Mouse (Mus musculus) forebrain, embryonic 15.5 days (tissue): ENCODE measurements around the gene Ccdc136. TPM values are rescaled to one million over a fixed set of nuclear protein-coding genes. Genes with fewer than 3 reads are reported as not detected.
"Not testable (repeated sequence)": the region's sequence is repeated elsewhere in the genome, so short reads cannot be mapped to it uniquely, and the experiment has no call there.

Experiments
- ATAC-seq: fragments of 200-750 bp; cut with Nextera tagmentation; replicated peaks from 2 replicates; pipeline ENCODE4 v1.8.0; 2017; ENCODE audit warnings: mild to moderate bottlenecking, moderate TSS enrichment, moderate library complexity
- H3K27ac ChIP-seq: fragments of 300-500 bp; sonication (generic); replicated peaks from 2 replicates; pipeline ENCODE4 v1.5.1; 2015; ENCODE audit warnings: mild to moderate bottlenecking, inconsistent platforms
- H3K27me3 ChIP-seq: fragments of 300-500 bp; sonication (generic); 2 replicates; pipeline ENCODE4 v1.6.1; 2015; ENCODE audit warnings: inconsistent platforms
- H3K36me3 ChIP-seq: fragments of 300-500 bp; sonication (generic); 2 replicates; pipeline ENCODE4 v1.6.1; 2015; ENCODE audit warnings: mild to moderate bottlenecking, inconsistent platforms
- H3K4me1 ChIP-seq: fragments of 300-500 bp; sonication (generic); 2 replicates; pipeline ENCODE4 v1.6.1; 2015; ENCODE audit warnings: inconsistent platforms
- H3K4me2 ChIP-seq: fragments of 300-500 bp; sonication (generic); replicated peaks from 2 replicates; pipeline ENCODE4 v1.6.1; 2015; ENCODE audit warnings: mild to moderate bottlenecking, inconsistent platforms
- H3K4me3 ChIP-seq: fragments of 300-500 bp; sonication (generic); 2 replicates; pipeline ENCODE4 v1.5.1; 2015; ENCODE audit warnings: mild to moderate bottlenecking, inconsistent platforms
- H3K9ac ChIP-seq: fragments of 300-500 bp; sonication (generic); replicated peaks from 2 replicates; pipeline ENCODE4 v1.6.1; 2015; ENCODE audit warnings: mild to moderate bottlenecking, inconsistent platforms
- H3K9me3 ChIP-seq: fragments of 300-500 bp; sonication (generic); 2 replicates; pipeline ENCODE4 v1.6.1; 2016; ENCODE audit warnings: inconsistent platforms
- WGBS: fragments of 180-500 bp; shearing (Covaris S2); methylation state at CpG from one replicate; pipeline ENCODE4 v1.1.7; 2015; ENCODE audit warnings: mixed read lengths; 5-methylcytosine and 5-hydroxymethylcytosine counted together
- polyA plus RNA-seq: library from polyadenylated mRNA; unstranded; fragments of >200 nt; fragmentation: Nextera tagmentation; extraction: Ambion mirVana; gene quantifications from 2 replicates; pipeline ENCODE4 v1.2.1, GENCODE M21; 2015

Gene Ccdc136
- polyA plus RNA-seq, 1 experiment from 2014 or later = 42.2 TPM

GRCm38 (mm10) chr6:29365277-29365676 is 30.8 kb upstream of the Ccdc136 start:
- Histone ChIP-seq H3K4me1 (peaks cover 27% of the 10 kb centered on the region), H3K4me2 (no peak overlapping the region), H3K4me3 (no peak overlapping the region), H3K27ac (no peak overlapping the region), H3K36me3 (peaks cover 24% of the 10 kb centered on the region), H3K27me3 (no peaks in the 10 kb centered on the region), H3K9me3 (no peaks in the 10 kb centered on the region), H3K9ac (no peak overlapping the region)
- WGBS = 94% methylated on average over 1 of the region's 1 CpGs
- ATAC-seq = no peak

- no peak overlapping the region for H3K9ac ChIP-seq
- no peak for ATAC-seq
- H3K4me1 ChIP-seq = no peaks in the 10 kb centered on the region
- H3K4me3 ChIP-seq = no peak overlapping the region
- H3K27me3 ChIP-seq = no peaks in the 10 kb centered on the region
- H3K9me3 ChIP-seq = no peaks in the 10 kb centered on the region
- no peak overlapping the region for H3K27ac ChIP-seq
- 95% methylated on average over 4 of the region's 4 CpGs for WGBS
- H3K4me2 ChIP-seq = no peak overlapping the region
- H3K36me3 ChIP-seq = peaks cover 42% of the 10 kb centered on the region
These were observed 18.7 kb upstream of the Ccdc136 start for GRCm38 (mm10) chr6:29377386-29377785.

- peaks cover 32% of the 10 kb centered on the region for H3K36me3 ChIP-seq
- no peaks in the 10 kb centered on the region for H3K4me1 ChIP-seq
- H3K27ac ChIP-seq = no peak overlapping the region
- H3K9ac ChIP-seq = no peak overlapping the region
- no peaks in the 10 kb centered on the region for H3K9me3 ChIP-seq
- H3K4me3 ChIP-seq = no peak overlapping the region
- H3K27me3 ChIP-seq = no peaks in the 10 kb centered on the region
- ATAC-seq = no peak
- H3K4me2 ChIP-seq = no peak overlapping the region
- WGBS = 94% methylated on average over 10 of the region's 10 CpGs
These were observed 17.4 kb upstream of the Ccdc136 start for GRCm38 (mm10) chr6:29378678-29379077.

GRCm38 (mm10) chr6:29379954-29380353 is 16.2 kb upstream of the Ccdc136 start:
- no peak for ATAC-seq
- Histone ChIP-seq H3K27ac (no peak overlapping the region), H3K9ac (no peak overlapping the region), H3K27me3 (no peaks in the 10 kb centered on the region), H3K4me2 (no peak overlapping the region), H3K4me1 (no peaks in the 10 kb centered on the region), H3K36me3 (peaks cover 22% of the 10 kb centered on the region), H3K4me3 (no peak overlapping the region), H3K9me3 (no peaks in the 10 kb centered on the region)
- WGBS = 98% methylated on average over 6 of the region's 6 CpGs

- Histone ChIP-seq H3K27me3 (0 out of 2 replicates have a peak, but pooled peaks cover 2% of the 10 kb centered on the region), H3K9me3 (no peaks in the 10 kb centered on the region), H3K4me1 (no peaks in the 10 kb centered on the region), H3K27ac (no peak overlapping the region), H3K36me3 (0 out of 2 replicates have a peak, but pooled peaks cover 5% of the 10 kb centered on the region), H3K4me2 (no peak overlapping the region), H3K9ac (no peak overlapping the region), H3K4me3 (no peak overlapping the region)
- no peak for ATAC-seq
- WGBS = 49% methylated on average over 2 of the region's 2 CpGs
These were observed 13.7 kb upstream of the Ccdc136 start for GRCm38 (mm10) chr6:29382442-29382841.

GRCm38 (mm10) chr6:29388052-29388518 is 8.0 kb upstream of the Ccdc136 start, which contains the start of gene Opn1sw:
Gene Opn1sw, minus strand, starts transcription at chr6:29388468.
- Histone ChIP-seq H3K9me3 (no peaks in the 10 kb centered on the region), H3K27ac (peak within 1 kb of the TSS; percentile 28; the same call in 1 of the 2 replicates), H3K4me3 (no peak within 1 kb of the TSS), H3K27me3 (0 out of 2 replicates have a peak, but pooled peaks cover 5% of the 10 kb centered on the region), H3K9ac (no peak within 1 kb of the TSS), H3K4me1 (peaks cover 10% of the 10 kb centered on the region), H3K4me2 (peak within 1 kb of the TSS; percentile 16; the same call in 1 of the 2 replicates), H3K36me3 (no peaks in the 10 kb centered on the region)
- peak; percentile 62 for ATAC-seq
- WGBS = 7% methylated on average over 12 of the region's 12 CpGs

- Histone ChIP-seq H3K9me3 (no peaks in the 10 kb centered on the region), H3K27ac (peak overlapping the region; percentile 28; the same call in 1 of the 2 replicates), H3K4me2 (peak overlapping the region; percentile 16; the same call in 1 of the 2 replicates), H3K27me3 (0 out of 2 replicates have a peak, but pooled peaks cover 5% of the 10 kb centered on the region), H3K4me3 (no peak overlapping the region), H3K4me1 (peaks cover 10% of the 10 kb centered on the region), H3K36me3 (no peaks in the 10 kb centered on the region), H3K9ac (no peak overlapping the region)
- peak; percentile 84 for ATAC-seq
- WGBS = 16% methylated on average over 11 of the region's 11 CpGs
These were observed 7.5 kb upstream of the Ccdc136 start for GRCm38 (mm10) chr6:29388606-29389080.

GRCm38 (mm10) chr6:29389425-29389824 is 6.7 kb upstream of the Ccdc136 start:
- H3K4me2 ChIP-seq = no peak overlapping the region

GRCm38 (mm10) chr6:29390500-29390899 is 5.6 kb upstream of the Ccdc136 start:
- not testable (repeated sequence) for ATAC-seq
- WGBS = 94% methylated on average over 1 of the region's 1 CpGs

More at GRCm38 (mm10) chr6:29389425-29389824, 6.7 kb upstream of the Ccdc136 start:
- ATAC-seq = no peak
- 61% methylated on average over 9 of the region's 9 CpGs for WGBS
- Histone ChIP-seq H3K9ac (no peak overlapping the region), H3K4me1 (peaks cover 10% of the 10 kb centered on the region), H3K27me3 (0 out of 2 replicates have a peak, but pooled peaks cover 5% of the 10 kb centered on the region), H3K27ac (no peak overlapping the region), H3K36me3 (no peaks in the 10 kb centered on the region), H3K4me3 (no peak overlapping the region), H3K9me3 (no peaks in the 10 kb centered on the region)

GRCm38 (mm10) chr6:29391241-29391640 is 4.9 kb upstream of the Ccdc136 start:
- H3K9me3 ChIP-seq, ATAC-seq, H3K27me3 ChIP-seq, H3K36me3 ChIP-seq, H3K4me3 ChIP-seq, H3K27ac ChIP-seq, H3K9ac ChIP-seq, H3K4me2 ChIP-seq: not testable (repeated sequence)
- H3K4me1 ChIP-seq = peaks cover 17% of the 10 kb centered on the region
- 80% methylated on average over 8 of the region's 8 CpGs for WGBS

More at GRCm38 (mm10) chr6:29390500-29390899, 5.6 kb upstream of the Ccdc136 start:
- not testable (repeated sequence) for H3K4me2 ChIP-seq, H3K36me3 ChIP-seq, H3K27ac ChIP-seq, H3K4me3 ChIP-seq, H3K9ac ChIP-seq, H3K9me3 ChIP-seq, H3K27me3 ChIP-seq
- H3K4me1 ChIP-seq = peaks cover 12% of the 10 kb centered on the region

GRCm38 (mm10) chr6:29391802-29392201 is 4.3 kb upstream of the Ccdc136 start:
- no peak overlapping the region for H3K27ac ChIP-seq
- no peaks in the 10 kb centered on the region for H3K36me3 ChIP-seq
- ATAC-seq = no peak
- H3K4me2 ChIP-seq = no peak overlapping the region
- no peaks in the 10 kb centered on the region for H3K9me3 ChIP-seq
- H3K27me3 ChIP-seq = 0 out of 2 replicates have a peak, but pooled peaks cover 5% of the 10 kb centered on the region
- H3K4me3 ChIP-seq = no peak overlapping the region
- H3K4me1 ChIP-seq = peaks cover 17% of the 10 kb centered on the region
- WGBS = 73% methylated on average over 4 of the region's 4 CpGs
- H3K9ac ChIP-seq = no peak overlapping the region

GRCm38 (mm10) chr6:29394286-29394685 is 1.8 kb upstream of the Ccdc136 start:
- H3K27ac ChIP-seq = no peak overlapping the region
- no peaks in the 10 kb centered on the region for H3K27me3 ChIP-seq
- no peaks in the 10 kb centered on the region for H3K9me3 ChIP-seq
- H3K4me2 ChIP-seq = no peak overlapping the region
- no peak for ATAC-seq
- no peak overlapping the region for H3K9ac ChIP-seq
- no peaks in the 10 kb centered on the region for H3K36me3 ChIP-seq
- no peak overlapping the region for H3K4me3 ChIP-seq
- WGBS = 54% methylated on average over 1 of the region's 1 CpGs
- H3K4me1 ChIP-seq = peaks cover 19% of the 10 kb centered on the region
